ENCODE assay signal across 12 mouse cellular contexts in the genomic region with DNA sequence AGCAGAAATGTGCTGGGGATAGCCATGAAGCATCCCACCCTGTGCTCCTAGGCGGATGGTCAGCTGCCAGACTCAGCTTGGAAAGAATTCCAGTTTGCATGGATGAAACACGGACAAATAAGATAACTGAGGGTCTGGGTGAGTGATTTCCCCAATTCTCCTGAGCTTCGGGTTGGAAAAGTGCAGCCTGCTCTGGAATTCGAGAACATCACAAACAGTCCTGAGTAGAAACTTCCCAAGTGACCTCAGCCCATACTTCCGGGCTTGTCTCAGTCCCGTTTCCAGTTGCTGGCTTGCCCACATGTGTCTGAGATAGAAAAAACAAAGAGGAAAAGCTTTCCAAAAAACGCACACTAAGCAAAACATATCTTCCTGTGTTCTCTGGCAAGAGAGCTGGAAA. TPM values are rescaled to one million over a fixed set of nuclear protein-coding genes. Genes with fewer than 3 reads are reported as not detected.
A peak's percentile ranks its signal among the peaks of the same experiment; 100 is the strongest.
DNase-seq lines count a peak whose midpoint lies in the region; ATAC-seq and TF ChIP-seq lines count a peak whose summit lies in the region.
"Had no signal": no experiment of that assay in that cellular context is flagged by ENCODE, and none has a peak within 500 bp of the region (broad histone marks: within the 10 kb centered on the region; RNA-seq: fewer than 3 reads in every experiment).

No protein-coding gene starts in this region.

- dilution Hi-C loops in CH12.LX (cut with MboI; ENCODE audit: extremely low pct_ligation_motif_present, extremely low pct_unique_long_range_greater_than_20kb, low sequenced_read_pairs): no loop called here

- in situ Hi-C loops in CH12.LX (cut with MboI; ENCODE audit: low pct_ligation_motif_present, low pct_unique_long_range_greater_than_20kb, low sequenced_read_pairs): loop anchor here (25.0 kb wide), 1 partner anchor 415 kb away; no protein-coding TSS in a partner anchor

- H3K36me3 ChIP-seq in kidney, embryonic 15.5 days: no peaks in the 10 kb centered on the region
- H3K36me3 ChIP-seq in CH12.LX (replicated peaks in 1 of 2; ENCODE audit: control insufficient read depth in 1 of 2, insufficient read depth in 1 of 2, low read length in 1 of 2): no peaks in the 10 kb centered on the region
- no peaks in the 10 kb centered on the region for H3K36me3 ChIP-seq in midbrain, postnatal 0 days (ENCODE audit: insufficient read depth, low read length)
- H3K36me3 ChIP-seq: embryonic facial prominence, embryonic 15.5 days had no signal

- H3K4me2 ChIP-seq in kidney, embryonic 15.5 days: no peak overlapping the region
- H3K4me2 ChIP-seq in CH12.LX (ENCODE audit: insufficient read depth, low read depth, poor library complexity, severe bottlenecking): 0 out of 2 replicates have a peak overlapping the region, but pooled peaks have one; percentile 14
- H3K4me2 ChIP-seq in midbrain, postnatal 0 days (ENCODE audit: low read depth, low read length, poor library complexity, severe bottlenecking): no peak overlapping the region
- H3K4me2 ChIP-seq: embryonic facial prominence, embryonic 15.5 days had no signal

- no peaks in the 10 kb centered on the region for H3K9me3 ChIP-seq in kidney, embryonic 15.5 days (replicated peaks)
- no peaks in the 10 kb centered on the region for H3K9me3 ChIP-seq in CH12.LX (replicated peaks; ENCODE audit: low read length)
- no peaks in the 10 kb centered on the region for H3K9me3 ChIP-seq in midbrain, postnatal 0 days (ENCODE audit: low read length)
- H3K9me3 ChIP-seq: embryonic facial prominence, embryonic 15.5 days; megakaryocyte, embryonic 14.5 days had no signal

- peaks cover 49% of the 10 kb centered on the region for H3K4me1 ChIP-seq in kidney, embryonic 15.5 days
- H3K4me1 ChIP-seq in CH12.LX (ENCODE audit: control insufficient read depth in 1 of 2, insufficient read depth in 2 of 2): peaks cover 27 to 74% of the 10 kb centered on the region in 2 experiments
- no peaks in the 10 kb centered on the region for H3K4me1 ChIP-seq in midbrain, postnatal 0 days (ENCODE audit: insufficient read depth, low read length)

- H3K27me3 ChIP-seq in kidney, embryonic 15.5 days: no peaks in the 10 kb centered on the region
- no peaks in the 10 kb centered on the region for H3K27me3 ChIP-seq in CH12.LX (replicated peaks)
- no peaks in the 10 kb centered on the region for H3K27me3 ChIP-seq in midbrain, postnatal 0 days (ENCODE audit: insufficient read depth, low read length)
- H3K27me3 ChIP-seq: embryonic facial prominence, embryonic 15.5 days had no signal

- no peaks in the 10 kb centered on the region for H3K79me2 ChIP-seq in CH12.LX (replicated peaks; ENCODE audit: control insufficient read depth, extremely low read depth, insufficient read depth, poor library complexity, severe bottlenecking)

- no peak for TF ChIP-seq CTCF in CH12.LX (conservative IDR thresholded peaks at IDR 0.05 in 1 of 2, IDR thresholded peaks at IDR 0.05 in 1 of 2; ENCODE audit: low read depth in 2 of 2, low read length in 2 of 2)
- no peak for TF ChIP-seq CTCF in midbrain, postnatal 0 days (IDR thresholded peaks at IDR 0.05)

- no peak overlapping the region for H3K9ac ChIP-seq in kidney, embryonic 15.5 days
- no peak overlapping the region for H3K9ac ChIP-seq in CH12.LX (ENCODE audit: insufficient read depth, low read depth)
- H3K9ac ChIP-seq in midbrain, postnatal 0 days (replicated peaks; ENCODE audit: low read length, poor library complexity, severe bottlenecking): no peak overlapping the region
- H3K9ac ChIP-seq: embryonic facial prominence, embryonic 15.5 days had no signal

- TF ChIP-seq EP300 in CH12.LX (IDR thresholded peaks at IDR 0.05; ENCODE audit: low read length): no peak

- TF ChIP-seq RAD21 in CH12.LX (IDR thresholded peaks at IDR 0.05; ENCODE audit: low read depth, low read length): no peak

- intact Hi-C loops in heart, postnatal 36 days (cut with DNase I): no loop called here

- 63% methylated on average over 7 of the region's 7 CpGs for WGBS in kidney, embryonic 15.5 days
- WGBS in midbrain, postnatal 0 days: 81% methylated on average over 7 of the region's 7 CpGs

- no peak for DNase-seq in kidney, adult 18-20 months
- DNase-seq in CH12.LX (ENCODE audit: extremely low read depth): no peak
- DNase-seq in gastrocnemius, postnatal 25 days: peak; percentile 76
- peak; percentile 67 to 68 for DNase-seq in heart, postnatal 36 days
- no peak for DNase-seq in thymus, postnatal 10 days (ENCODE audit: low spot score in 2 of 2)
- DNase-seq in ovary, adult 18-20 months (ENCODE audit: low spot score): no peak
- no peak for DNase-seq in midbrain, postnatal 0 days (ENCODE audit: low spot score)
- DNase-seq: cerebellum, postnatal 36 days; kidney, adult 9 months had no signal

- no peak overlapping the region for H3K4me3 ChIP-seq in kidney, embryonic 15.5 days (replicated peaks)
- H3K4me3 ChIP-seq in CH12.LX (replicated peaks in 1 of 3; ENCODE audit: low read depth in 2 of 3, low read length in 2 of 3, poor library complexity in 1 of 3): no peak overlapping the region
- H3K4me3 ChIP-seq in midbrain, postnatal 0 days (ENCODE audit: low read depth, low read length): no peak overlapping the region
- H3K4me3 ChIP-seq: embryonic facial prominence, embryonic 15.5 days; megakaryocyte, embryonic 14.5 days had no signal

- H3K27ac ChIP-seq in kidney, embryonic 15.5 days: peak overlapping the region; percentile 60
- H3K27ac ChIP-seq in CH12.LX (ENCODE audit: insufficient read depth, low read depth): no peak overlapping the region
- no peak overlapping the region for H3K27ac ChIP-seq in midbrain, postnatal 0 days (ENCODE audit: low read depth, low read length)
- H3K27ac ChIP-seq: embryonic facial prominence, embryonic 15.5 days had no signal

- no peak for TF ChIP-seq POLR2A in CH12.LX (IDR thresholded peaks at IDR 0.05; ENCODE audit: low read depth, low read length)

- ATAC-seq in kidney, embryonic 15.5 days (replicated peaks; ENCODE audit: low FRiP score): no peak
- ATAC-seq in midbrain, postnatal 0 days (ENCODE audit: low FRiP score): no peak

TF ChIP-seq in CH12.LX, 34 proteins besides CTCF, POLR2A, EP300 and RAD21:
- TF ChIP-seq MXI1 (IDR thresholded peaks at IDR 0.05; ENCODE audit: low read depth, low read length): no peak
- TF ChIP-seq KAT2A (IDR thresholded peaks at IDR 0.05; ENCODE audit: insufficient replicate concordance, low read length): no peak
- TF ChIP-seq CHD2 (IDR thresholded peaks at IDR 0.05; ENCODE audit: low read length): no peak
- no peak for TF ChIP-seq ZMIZ1 (IDR thresholded peaks at IDR 0.05; ENCODE audit: low read depth, low read length)
- no peak for TF ChIP-seq SIN3A (IDR thresholded peaks at IDR 0.05; ENCODE audit: low read length)
- TF ChIP-seq MEF2A (IDR thresholded peaks at IDR 0.05; ENCODE audit: borderline replicate concordance, low read depth, low read length): no peak
- no peak for TF ChIP-seq PAX5 (IDR thresholded peaks at IDR 0.05; ENCODE audit: low read length)
- TF ChIP-seq SMC3 (IDR thresholded peaks at IDR 0.05; ENCODE audit: low read depth, low read length): no peak
- no peak for TF ChIP-seq ZNF384 (IDR thresholded peaks at IDR 0.05; ENCODE audit: low read depth, low read length)
- TF ChIP-seq ZKSCAN1 (IDR thresholded peaks at IDR 0.05; ENCODE audit: borderline replicate concordance, low read depth, low read length): no peak
- TF ChIP-seq TCF12 (IDR thresholded peaks at IDR 0.05; ENCODE audit: low read depth, low read length): no peak
- no peak for TF ChIP-seq NELFE (IDR thresholded peaks at IDR 0.05; ENCODE audit: low read depth, low read length)
- TF ChIP-seq MAX (IDR thresholded peaks at IDR 0.05; ENCODE audit: low read length): no peak
- TF ChIP-seq ZC3H11A (IDR thresholded peaks at IDR 0.05; ENCODE audit: low read depth, low read length): no peak
- TF ChIP-seq MAZ (IDR thresholded peaks at IDR 0.05; ENCODE audit: low read depth, low read length): no peak
- TF ChIP-seq MAFK (IDR thresholded peaks at IDR 0.05; ENCODE audit: insufficient replicate concordance, low read length): no peak
- no peak for TF ChIP-seq E2F4 (IDR thresholded peaks at IDR 0.05; ENCODE audit: insufficient replicate concordance, low read depth, low read length)

RNA-seq across cellular contexts. Expression of gene Igfbp7, which starts 35.6 kb away (rescaled TPM):
- 343 and 354 TPM in 2 replicates for polyA plus RNA-seq in kidney, embryonic 15.5 days (2015; fragmentation: Nextera tagmentation; extraction: Ambion mirVana)
- total RNA-seq in CH12.LX (2012; rRNA removed) (0.17 and 0.29 TPM in 2 replicates), CH12.LX (2014; rRNA removed) (0.30 and 0.35 TPM in 2 replicates)
- 0.52 and 0.70 TPM in 2 replicates for polyA plus RNA-seq in CH12.LX (2012; ENCODE audit: insufficient read length, low read depth)
- 100 to 1,000 TPM; 105 to 156 TPM for total RNA-seq in gastrocnemius, postnatal 25 days (2021)
- 100 to 1,000 TPM; 249 to 272 TPM for total RNA-seq in heart, postnatal 36 days (2021)
- 44.6 and 45.9 TPM in 2 replicates for total RNA-seq in midbrain, postnatal 0 days (2014; rRNA removed)
- polyA plus RNA-seq in midbrain, postnatal 0 days (2015; fragmentation: Nextera tagmentation; extraction: Ambion mirVana): 77.3 and 81.3 TPM in 2 replicates

Comparison
In these comparisons a context has a peak if more than half of its experiments do, and no peak if none do; other contexts are left out.
1. DNase-seq: peak in gastrocnemius, postnatal 25 days (single experiment) and heart, postnatal 36 days (2 of 2); none in kidney, adult 18-20 months (single experiment), CH12.LX (single experiment), thymus, postnatal 10 days (0 of 2), ovary, adult 18-20 months (single experiment) and midbrain, postnatal 0 days (single experiment).
2. RNA of gene Igfbp7, which starts 35.6 kb away (total RNA-seq): 249 to 272 TPM in heart, postnatal 36 days, 105 to 156 TPM in gastrocnemius, postnatal 25 days and 44.6 to 45.9 TPM in midbrain, postnatal 0 days; 0.17 to 0.35 TPM in CH12.LX; every median in the first group is over 10 times any median in the second.